Comparison of ENCODE assay signal across 8 mouse cellular contexts in genomic region chr7:25105411-25106160, GRCm38 (mm10). TPM values are rescaled to one million over a fixed set of nuclear protein-coding genes. Genes with fewer than 3 reads are reported as not detected.
DNase-seq lines count a peak whose midpoint lies in the region; ATAC-seq and TF ChIP-seq lines count a peak whose summit lies in the region.

No protein-coding gene starts in this region.

- no peak overlapping the region for H3K9ac ChIP-seq in MEL (ENCODE audit: control insufficient read depth, low read depth, low read length, poor library complexity, severe bottlenecking)
- H3K9ac ChIP-seq in heart, postnatal 0 days (replicated peaks; ENCODE audit: low read depth, low read length) = no peak overlapping the region

- no peaks in the 10 kb centered on the region for H3K79me2 ChIP-seq in MEL (ENCODE audit: control insufficient read depth, insufficient read depth, low read length, poor library complexity)

- no peak overlapping the region for H3K4me3 ChIP-seq in MEL (ENCODE audit: control insufficient read depth in 1 of 2, insufficient read depth in 1 of 2, low read depth in 2 of 2, low read length in 2 of 2)
- H3K4me3 ChIP-seq in heart, postnatal 0 days (ENCODE audit: low read depth, low read length) = no peak overlapping the region

- no peak for TF ChIP-seq POLR2A in MEL (IDR thresholded peaks at IDR 0.05; ENCODE audit: control insufficient read depth in 1 of 2, insufficient read depth in 1 of 2, low read depth in 1 of 2, low read length in 2 of 2, poor library complexity in 1 of 2)
- TF ChIP-seq POLR2A in brain, embryonic 14.5 days (IDR thresholded peaks at IDR 0.05; ENCODE audit: borderline replicate concordance, extremely low read depth, insufficient read depth, insufficient read length, poor library complexity, severe bottlenecking) = no peak

- WGBS in heart, postnatal 0 days = 9% methylated on average over 17 of the region's 17 CpGs

- no peaks in the 10 kb centered on the region for H3K4me1 ChIP-seq in MEL (ENCODE audit: control insufficient read depth in 1 of 2, insufficient read depth in 2 of 2, low read length in 2 of 2)
- 0 out of 2 replicates have a peak, but pooled peaks cover 4% of the 10 kb centered on the region for H3K4me1 ChIP-seq in heart, postnatal 0 days (ENCODE audit: control insufficient read depth, insufficient read depth)

- no peak overlapping the region for H3K27ac ChIP-seq in MEL (ENCODE audit: control insufficient read depth, low read depth, low read length)
- H3K27ac ChIP-seq in heart, postnatal 0 days (ENCODE audit: low read depth) = no peak overlapping the region

- no peaks in the 10 kb centered on the region for H3K27me3 ChIP-seq in MEL (ENCODE audit: control insufficient read depth in 1 of 2, insufficient read depth in 2 of 2, low read length in 2 of 2)
- H3K27me3 ChIP-seq in heart, postnatal 0 days (ENCODE audit: control insufficient read depth, insufficient read depth, low read length) = 0 out of 2 replicates have a peak, but pooled peaks cover 4% of the 10 kb centered on the region

- no peak for TF ChIP-seq EP300 in MEL (IDR thresholded peaks at IDR 0.05; ENCODE audit: low read depth in 1 of 2, low read length in 2 of 2)
- no peak for TF ChIP-seq EP300 in heart, postnatal 0 days (IDR thresholded peaks at IDR 0.05; ENCODE audit: low read depth)

- peak; percentile 100 for TF ChIP-seq RAD21 in MEL (IDR thresholded peaks at IDR 0.05; ENCODE audit: low read depth, low read length)

- DNase-seq in MEL (ENCODE audit: low read depth, low spot score) = peak; percentile 87
- peak; percentile 88 for DNase-seq in brain, embryonic 14.5 days (ENCODE audit: low read depth)
- peak; percentile 74 for DNase-seq in heart, postnatal 0 days (ENCODE audit: low spot score)
- peak; percentile 57 to 87 for DNase-seq in layer of hippocampus, adult 8-10 months (ENCODE audit: low spot score in 2 of 2)
- peak; percentile 74 for DNase-seq in lung, postnatal 25 days (ENCODE audit: low spot score)
- DNase-seq in retina, postnatal 1 day = peak; percentile 88
- peak; percentile 93 for DNase-seq in thymus, postnatal 4 days

- H3K36me3 ChIP-seq in MEL (ENCODE audit: control insufficient read depth in 1 of 2, insufficient read depth in 2 of 2, low read length in 2 of 2) = no peaks in the 10 kb centered on the region
- no peaks in the 10 kb centered on the region for H3K36me3 ChIP-seq in heart, postnatal 0 days (replicated peaks; ENCODE audit: control insufficient read depth, insufficient read depth, low read length)

- ATAC-seq in erythroid progenitor cell, adult 5-6 weeks (replicated peaks; ENCODE audit: low FRiP score, poor library complexity, severe bottlenecking) = peak; percentile 60; the same call in 1 of the 2 replicates
- ATAC-seq in heart, postnatal 0 days (ENCODE audit: insufficient read depth, low read depth) = peak; percentile 43; the same call in 1 of the 2 replicates

- H3K4me2 ChIP-seq in heart, postnatal 0 days (ENCODE audit: low read depth, low read length) = no peak overlapping the region

- TF ChIP-seq CTCF in MEL (IDR thresholded peaks at IDR 0.05 in 2 of 3, conservative IDR thresholded peaks at IDR 0.05 in 1 of 3; ENCODE audit: control insufficient read depth in 1 of 3, insufficient read depth in 1 of 3, low read depth in 2 of 3, low read length in 3 of 3, poor library complexity in 1 of 3, severe bottlenecking in 1 of 3) = peak in 2 of 3 experiments; percentile 88 to 100
- peak; percentile 98 for TF ChIP-seq CTCF in brain, embryonic 14.5 days (IDR thresholded peaks at IDR 0.05; ENCODE audit: borderline replicate concordance, extremely low read depth, insufficient read depth, insufficient read length)
- peak; percentile 87 for TF ChIP-seq CTCF in heart, postnatal 0 days (IDR thresholded peaks at IDR 0.05; ENCODE audit: low read depth)

- H3K9me3 ChIP-seq in MEL (replicated peaks; ENCODE audit: insufficient read depth, low read length) = no peaks in the 10 kb centered on the region
- H3K9me3 ChIP-seq in heart, postnatal 0 days (replicated peaks; ENCODE audit: control insufficient read depth, low read length) = no peaks in the 10 kb centered on the region

TF ChIP-seq in MEL, 35 proteins besides CTCF, POLR2A, EP300 and RAD21:
- TF ChIP-seq SIN3A (IDR thresholded peaks at IDR 0.05; ENCODE audit: low read length) (peak; percentile 48; the same call in 1 of the 2 replicates), SMC3 (IDR thresholded peaks at IDR 0.05; ENCODE audit: low read depth, low read length) (peak; percentile 99), ZC3H11A (IDR thresholded peaks at IDR 0.05; ENCODE audit: low read depth, low read length) (peak; percentile 100), ZNF384 (IDR thresholded peaks at IDR 0.05; ENCODE audit: low read depth, low read length) (no peak), MYC (IDR thresholded peaks at IDR 0.05; ENCODE audit: low read depth, low read length) (no peak), POLR2AphosphoS5 (IDR thresholded peaks at IDR 0.05; ENCODE audit: borderline replicate concordance, low read depth, low read length) (no peak), BHLHE40 (IDR thresholded peaks at IDR 0.05; ENCODE audit: borderline replicate concordance, low read depth, low read length) (no peak), JUND (IDR thresholded peaks at IDR 0.05; ENCODE audit: low read depth, low read length) (no peak), POLR2AphosphoS2 (IDR thresholded peaks at IDR 0.05; ENCODE audit: low read length) (no peak), E2F4 (IDR thresholded peaks at IDR 0.05; ENCODE audit: borderline replicate concordance, low read depth, low read length) (no peak), MXI1 (IDR thresholded peaks at IDR 0.05; ENCODE audit: low read depth, low read length) (0 out of 2 replicates have a peak, but pooled peaks have one; percentile 5), MAZ (IDR thresholded peaks at IDR 0.05; ENCODE audit: low read depth, low read length) (peak; percentile 48; the same call in 1 of the 2 replicates), CHD1 (IDR thresholded peaks at IDR 0.05; ENCODE audit: low read depth, low read length) (no peak)

RNA-seq across cellular contexts. Expression of gene Zfp574, which starts 33.2 kb away (rescaled TPM):
- 15.0 and 16.3 TPM in 2 replicates for total RNA-seq in MEL (2012; rRNA removed)
- 10 to 100 TPM in 1 of 2 experiments, not detected in 1; 30.2 TPM for polyA plus RNA-seq in MEL (2012; ENCODE audit: insufficient read depth in 1 of 2, insufficient read length in 2 of 2, low read depth in 1 of 2, low replicate concordance in 2 of 2, missing spikeins in 1 of 2)
- polyA plus RNA-seq in brain, embryonic 14.5 days (2012; rRNA removed) = 45.4 and 46.2 TPM in 2 replicates
- 7.5 and 7.6 TPM in 2 replicates for total RNA-seq in erythroid progenitor cell, adult 5-6 weeks (2015; ENCODE audit: low replicate concordance)
- 4.5 and 6.0 TPM in 2 replicates for total RNA-seq in erythroid progenitor cell, adult 5-6 weeks (2017; ENCODE audit: low replicate concordance)
- total RNA-seq in heart, postnatal 0 days (2014; rRNA removed; ENCODE audit: low replicate concordance) = 9.8 and 12.0 TPM in 2 replicates
- polyA plus RNA-seq in heart, postnatal 0 days (2015; fragmentation: Nextera tagmentation; extraction: Ambion mirVana) = 11.2 and 11.6 TPM in 2 replicates
- total RNA-seq in layer of hippocampus, adult 8-10 months (2022) = 10 to 100 TPM; 28.0 to 31.0 (median 29.6) TPM

RNA-seq across cellular contexts. Expression of gene Grik5, which starts 33.4 kb away (rescaled TPM):
- 3.5 and 4.6 TPM in 2 replicates for total RNA-seq in MEL (2012; rRNA removed)
- 10 to 100 TPM in 1 of 2 experiments, not detected in 1; 22.0 TPM for polyA plus RNA-seq in MEL (2012; ENCODE audit: insufficient read depth in 1 of 2, insufficient read length in 2 of 2, low read depth in 1 of 2, low replicate concordance in 2 of 2, missing spikeins in 1 of 2)
- polyA plus RNA-seq in brain, embryonic 14.5 days (2012; rRNA removed) = 155 and 186 TPM in 2 replicates
- 5.4 and 12.3 TPM in 2 replicates for total RNA-seq in erythroid progenitor cell, adult 5-6 weeks (2015; ENCODE audit: low replicate concordance)
- total RNA-seq in erythroid progenitor cell, adult 5-6 weeks (2017; ENCODE audit: low replicate concordance) = 2.2 and 3.7 TPM in 2 replicates
- total RNA-seq in heart, postnatal 0 days (2014; rRNA removed; ENCODE audit: low replicate concordance) = 16.2 and 21.5 TPM in 2 replicates
- 1.5 and 1.6 TPM in 2 replicates for polyA plus RNA-seq in heart, postnatal 0 days (2015; fragmentation: Nextera tagmentation; extraction: Ambion mirVana)
- total RNA-seq in layer of hippocampus, adult 8-10 months (2022) = 100 to 1,000 TPM; 206 to 235 (median 220) TPM
